Mouse (Mus musculus) limb, embryonic 12.5 days (tissue): ENCODE measurements at regions not wholly inside any gene's neighbourhood (a gene's known extent, or its start where the extent isn't known, plus 50 kb on each side); places are given as distances from the start of the nearest gene placed in this dataset.

Experiments used
- ATAC-seq: fragments of 200-750 bp; cut with Nextera tagmentation; 2 replicates; pipeline ENCODE4 v1.8.0; 2017; ENCODE audit warnings: low read depth, moderate TSS enrichment; ENCODE audit not compliant: insufficient number of reproducible peaks, insufficient read depth, low FRiP score, low TSS enrichment
- H3K27ac ChIP-seq: fragments of 300-500 bp; sonication (generic); 2 replicates; pipeline ENCODE4 v1.5.1; 2016; ENCODE audit warnings: mild to moderate bottlenecking, moderate library complexity
- H3K27me3 ChIP-seq: fragments of 300-500 bp; sonication (generic); 2 replicates; pipeline ENCODE4 v1.6.1; 2016; ENCODE audit warnings: mild to moderate bottlenecking, moderate library complexity
- H3K36me3 ChIP-seq: fragments of 300-500 bp; sonication (generic); 2 replicates; pipeline ENCODE4 v1.6.1; 2016; ENCODE audit warnings: mild to moderate bottlenecking, moderate library complexity
- H3K4me1 ChIP-seq: fragments of 300-500 bp; sonication (generic); replicated peaks from 2 replicates; pipeline ENCODE4 v1.6.1; 2016
- H3K4me2 ChIP-seq: fragments of 300-500 bp; sonication (generic); 2 replicates; pipeline ENCODE4 v1.6.1; 2016; ENCODE audit warnings: mild to moderate bottlenecking, moderate library complexity
- H3K4me3 ChIP-seq: fragments of 300-500 bp; sonication (generic); replicated peaks from 2 replicates; pipeline ENCODE4 v1.5.1; 2016; ENCODE audit warnings: mild to moderate bottlenecking
- H3K9ac ChIP-seq: fragments of 300-500 bp; sonication (generic); replicated peaks from 2 replicates; pipeline ENCODE4 v1.6.1; 2016; ENCODE audit warnings: mild to moderate bottlenecking, moderate library complexity
- H3K9me3 ChIP-seq: fragments of 300-500 bp; sonication (generic); 2 replicates; pipeline ENCODE4 v1.6.1; 2016; ENCODE audit warnings: mild to moderate bottlenecking, moderate library complexity
- WGBS: fragments of 180-500 bp; shearing (Covaris S2); methylation state at CpG from one replicate; pipeline ENCODE4 v1.1.7; 2016; 5-methylcytosine and 5-hydroxymethylcytosine counted together

GRCm38 (mm10) chr13:113736468-113736867 is 57.8 kb upstream of the Arl15 start:
- no peak overlapping the region for H3K9ac ChIP-seq
- no peaks in the 10 kb centered on the region for H3K9me3 ChIP-seq
- no peaks in the 10 kb centered on the region for H3K36me3 ChIP-seq
- H3K27me3 ChIP-seq: no peaks in the 10 kb centered on the region
- no peak overlapping the region for H3K4me3 ChIP-seq
- no peak overlapping the region for H3K4me2 ChIP-seq
- 82% methylated on average over 13 of the region's 13 CpGs for WGBS
- H3K27ac ChIP-seq: no peak overlapping the region
- ATAC-seq: no peak
- H3K4me1 ChIP-seq: peaks cover 11% of the 10 kb centered on the region

DNA sequence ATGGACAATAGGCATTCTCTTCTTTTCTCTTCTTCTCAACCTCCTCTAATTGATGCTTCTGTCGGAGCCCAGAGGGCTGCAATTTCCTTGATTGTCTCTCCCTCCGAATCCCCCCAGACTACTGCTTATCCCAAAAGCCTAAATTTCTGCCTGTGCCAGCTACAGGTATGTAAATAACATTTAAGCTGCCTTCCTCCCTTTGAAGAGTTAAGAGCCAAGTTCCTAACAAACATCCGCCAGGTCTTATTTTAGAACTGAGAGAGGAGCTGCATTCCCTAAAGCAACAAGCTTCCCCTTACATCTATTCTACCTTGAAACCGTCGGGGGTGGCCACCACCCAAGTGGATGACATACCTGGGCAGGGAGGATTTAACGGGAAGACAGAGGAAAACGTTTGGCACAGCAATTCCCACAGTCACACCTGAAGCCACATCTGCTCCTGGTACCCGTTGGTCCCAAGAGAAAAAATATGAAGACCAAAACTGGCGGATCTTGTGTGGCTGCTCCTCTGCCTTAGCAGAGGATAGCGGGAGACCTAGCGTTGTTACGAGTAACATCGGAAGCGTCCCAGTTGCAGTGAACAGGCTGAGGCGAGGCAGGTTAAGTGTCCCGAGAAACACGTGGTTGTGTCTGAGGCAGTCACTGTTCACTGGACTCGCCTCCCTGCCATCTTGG is 58.6 kb upstream of the Arl15 start:
- no peak for ATAC-seq
- H3K9me3 ChIP-seq: no peaks in the 10 kb centered on the region
- peaks cover 15% of the 10 kb centered on the region for H3K4me1 ChIP-seq
- no peaks in the 10 kb centered on the region for H3K27me3 ChIP-seq
- H3K27ac ChIP-seq: no peak overlapping the region
- no peak overlapping the region for H3K4me3 ChIP-seq
- WGBS: 59% methylated on average over 18 of the region's 18 CpGs
- no peaks in the 10 kb centered on the region for H3K36me3 ChIP-seq
- H3K9ac ChIP-seq: no peak overlapping the region
- no peak overlapping the region for H3K4me2 ChIP-seq

- no peaks in the 10 kb centered on the region for H3K9me3 ChIP-seq
- H3K4me1 ChIP-seq: peaks cover 18% of the 10 kb centered on the region
- no peak overlapping the region for H3K9ac ChIP-seq
- H3K27me3 ChIP-seq: no peaks in the 10 kb centered on the region
- ATAC-seq: 0 out of 2 replicates have a peak, but pooled peaks have one; percentile 20
- WGBS: 31% methylated on average over 5 of the region's 5 CpGs
- no peaks in the 10 kb centered on the region for H3K36me3 ChIP-seq
- H3K4me3 ChIP-seq: no peak overlapping the region
- H3K27ac ChIP-seq: no peak overlapping the region
- H3K4me2 ChIP-seq: no peak overlapping the region
Observed at GRCm38 (mm10) chr13:113734134-113734794, 60.0 kb upstream of the Arl15 start.

- no peaks in the 10 kb centered on the region for H3K27me3 ChIP-seq
- H3K9ac ChIP-seq: no peak overlapping the region
- no peak overlapping the region for H3K27ac ChIP-seq
- WGBS: 66% methylated on average over 2 of the region's 2 CpGs
- H3K4me1 ChIP-seq: peaks cover 19% of the 10 kb centered on the region
- no peak overlapping the region for H3K4me3 ChIP-seq
- H3K9me3 ChIP-seq: no peaks in the 10 kb centered on the region
- ATAC-seq: no peak
- H3K4me2 ChIP-seq: no peak overlapping the region
- H3K36me3 ChIP-seq: no peaks in the 10 kb centered on the region
Observed at GRCm38 (mm10) chr13:113733734-113734133, 60.6 kb upstream of the Arl15 start.

DNA sequence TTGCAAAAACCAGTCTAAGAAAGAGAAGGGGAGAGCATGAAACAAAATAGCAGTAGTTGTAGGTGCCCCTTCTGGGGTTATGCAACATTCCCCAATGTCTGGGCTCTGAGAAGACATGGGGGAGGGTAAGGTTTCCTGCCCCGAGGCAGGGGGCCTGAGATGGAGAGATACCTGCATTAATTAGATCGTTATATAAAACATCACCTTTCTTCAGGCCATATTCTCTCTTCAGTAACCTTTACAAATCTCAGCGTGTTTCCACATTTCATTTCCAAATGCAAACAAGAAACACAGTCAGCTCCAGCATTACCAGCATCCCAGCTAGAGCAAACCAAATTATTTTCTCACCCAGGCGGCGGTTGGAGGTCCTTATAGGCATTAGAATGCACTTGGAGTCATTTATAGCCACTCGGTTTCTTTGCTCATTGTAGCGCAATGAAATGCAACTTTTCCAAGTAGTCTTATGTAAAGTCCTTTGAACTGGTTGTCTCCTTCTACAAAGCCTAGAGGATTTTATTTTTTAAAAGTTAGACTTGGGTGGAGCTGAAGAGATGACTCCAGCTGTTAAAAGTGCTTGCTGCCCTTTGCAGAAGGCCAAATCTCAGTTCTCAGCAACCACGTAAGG is 63.4 kb upstream of the Arl15 start:
- ATAC-seq: no peak
- Histone ChIP-seq H3K4me2 (no peak overlapping the region), H3K4me3 (no peak overlapping the region), H3K4me1 (peaks cover 31% of the 10 kb centered on the region), H3K36me3 (no peaks in the 10 kb centered on the region), H3K9ac (no peak overlapping the region), H3K27ac (peak overlapping the region; percentile 25; the same call in 1 of the 2 replicates), H3K27me3 (no peaks in the 10 kb centered on the region), H3K9me3 (no peaks in the 10 kb centered on the region)
- WGBS: 36% methylated on average over 8 of the region's 8 CpGs

DNA sequence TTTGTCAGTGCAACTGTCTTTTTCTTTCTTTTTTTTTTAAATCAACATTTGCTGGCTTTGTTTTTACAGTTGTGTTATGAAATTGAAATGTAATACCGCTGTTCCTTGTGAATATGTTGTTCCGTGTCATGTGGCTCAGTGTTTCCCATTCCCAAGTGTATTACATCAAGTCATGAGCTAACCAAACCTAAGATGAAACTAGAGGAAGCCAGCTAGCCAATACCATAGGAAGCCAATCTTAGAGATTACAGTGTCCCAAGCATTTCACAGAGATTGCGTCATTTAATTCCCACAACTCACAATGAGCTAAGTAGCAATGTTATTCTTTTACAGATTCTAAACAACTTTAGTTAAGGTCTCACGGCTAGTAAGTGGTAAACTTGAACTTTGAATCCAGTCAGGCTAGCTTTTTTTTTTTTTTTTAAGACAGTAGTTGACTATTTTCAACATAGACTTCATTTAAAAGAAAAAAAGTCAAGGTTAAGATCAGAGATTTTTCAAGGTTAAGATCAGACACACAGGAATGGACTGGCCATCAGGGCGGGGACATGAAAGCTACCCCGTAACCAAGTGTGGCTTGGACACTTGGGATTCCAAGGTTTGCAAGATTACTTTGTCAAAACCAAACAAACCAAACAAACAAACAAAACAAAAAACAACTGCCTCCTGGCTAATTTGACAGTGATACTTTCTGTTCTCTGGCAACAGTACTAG is 64.1 kb upstream of the Arl15 start:
- no peak overlapping the region for H3K4me3 ChIP-seq
- H3K27me3 ChIP-seq: no peaks in the 10 kb centered on the region
- no peak for ATAC-seq
- peaks cover 31% of the 10 kb centered on the region for H3K4me1 ChIP-seq
- H3K36me3 ChIP-seq: no peaks in the 10 kb centered on the region
- no peak overlapping the region for H3K9ac ChIP-seq
- H3K27ac ChIP-seq: peak overlapping the region; percentile 25; the same call in 1 of the 2 replicates
- H3K4me2 ChIP-seq: no peak overlapping the region
- 86% methylated on average over 6 of the region's 6 CpGs for WGBS
- H3K9me3 ChIP-seq: no peaks in the 10 kb centered on the region

DNA sequence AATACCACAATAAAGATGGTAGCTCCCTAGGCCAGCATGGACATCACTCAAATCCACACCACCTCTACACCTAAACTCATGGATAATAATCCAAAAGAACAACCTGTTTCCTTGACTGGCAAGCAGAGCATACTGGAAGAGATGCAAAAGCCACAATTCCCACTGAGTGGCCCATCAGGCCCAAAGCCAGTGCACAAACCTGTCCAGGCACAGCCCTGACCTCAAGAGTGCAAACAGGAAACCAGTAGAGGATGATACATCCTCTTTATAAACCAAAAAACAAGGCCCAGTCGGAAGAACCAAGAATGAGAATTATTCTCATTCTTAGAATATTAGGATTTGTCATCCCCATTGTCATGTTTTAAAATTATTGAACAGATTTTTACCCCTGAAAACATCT is 64.7 kb upstream of the Arl15 start:
- Histone ChIP-seq H3K27me3 (no peaks in the 10 kb centered on the region), H3K36me3 (no peaks in the 10 kb centered on the region), H3K9me3 (no peaks in the 10 kb centered on the region), H3K27ac (no peak overlapping the region), H3K9ac (no peak overlapping the region), H3K4me3 (no peak overlapping the region), H3K4me1 (peaks cover 31% of the 10 kb centered on the region), H3K4me2 (no peak overlapping the region)
- no peak for ATAC-seq
- WGBS: 83% methylated on average over 1 of the region's 1 CpGs

DNA sequence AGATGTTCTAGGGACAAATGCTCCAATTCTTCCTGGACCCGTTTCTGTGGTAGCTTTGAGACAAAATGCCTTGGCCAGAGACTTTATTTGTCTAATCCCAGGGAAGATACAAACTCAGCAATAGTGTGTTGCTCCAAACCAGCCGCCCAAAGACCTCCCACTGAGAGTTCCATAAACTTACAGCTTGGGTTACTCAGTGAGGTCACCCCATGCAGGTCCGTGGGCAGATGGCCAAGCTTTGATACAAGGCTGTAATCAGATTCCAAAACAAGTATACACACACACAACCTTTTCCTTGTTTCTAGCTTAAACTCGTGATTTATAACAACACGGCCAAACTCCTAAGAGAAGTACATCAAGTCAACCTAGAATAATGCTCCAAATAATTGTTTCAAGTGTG is 64.6 kb upstream of the Hspb3 start:
- no peaks in the 10 kb centered on the region for H3K36me3 ChIP-seq
- H3K27me3 ChIP-seq: no peaks in the 10 kb centered on the region
- H3K4me3 ChIP-seq: no peak overlapping the region
- H3K27ac ChIP-seq: 0 out of 2 replicates have a peak overlapping the region, but pooled peaks have one; percentile 64
- no peak overlapping the region for H3K9ac ChIP-seq
- H3K9me3 ChIP-seq: no peaks in the 10 kb centered on the region
- ATAC-seq: no peak
- H3K4me2 ChIP-seq: peak overlapping the region; percentile 10; the same call in 1 of the 2 replicates
- peaks cover 20% of the 10 kb centered on the region for H3K4me1 ChIP-seq
- 21% methylated on average over 5 of the region's 5 CpGs for WGBS

DNA sequence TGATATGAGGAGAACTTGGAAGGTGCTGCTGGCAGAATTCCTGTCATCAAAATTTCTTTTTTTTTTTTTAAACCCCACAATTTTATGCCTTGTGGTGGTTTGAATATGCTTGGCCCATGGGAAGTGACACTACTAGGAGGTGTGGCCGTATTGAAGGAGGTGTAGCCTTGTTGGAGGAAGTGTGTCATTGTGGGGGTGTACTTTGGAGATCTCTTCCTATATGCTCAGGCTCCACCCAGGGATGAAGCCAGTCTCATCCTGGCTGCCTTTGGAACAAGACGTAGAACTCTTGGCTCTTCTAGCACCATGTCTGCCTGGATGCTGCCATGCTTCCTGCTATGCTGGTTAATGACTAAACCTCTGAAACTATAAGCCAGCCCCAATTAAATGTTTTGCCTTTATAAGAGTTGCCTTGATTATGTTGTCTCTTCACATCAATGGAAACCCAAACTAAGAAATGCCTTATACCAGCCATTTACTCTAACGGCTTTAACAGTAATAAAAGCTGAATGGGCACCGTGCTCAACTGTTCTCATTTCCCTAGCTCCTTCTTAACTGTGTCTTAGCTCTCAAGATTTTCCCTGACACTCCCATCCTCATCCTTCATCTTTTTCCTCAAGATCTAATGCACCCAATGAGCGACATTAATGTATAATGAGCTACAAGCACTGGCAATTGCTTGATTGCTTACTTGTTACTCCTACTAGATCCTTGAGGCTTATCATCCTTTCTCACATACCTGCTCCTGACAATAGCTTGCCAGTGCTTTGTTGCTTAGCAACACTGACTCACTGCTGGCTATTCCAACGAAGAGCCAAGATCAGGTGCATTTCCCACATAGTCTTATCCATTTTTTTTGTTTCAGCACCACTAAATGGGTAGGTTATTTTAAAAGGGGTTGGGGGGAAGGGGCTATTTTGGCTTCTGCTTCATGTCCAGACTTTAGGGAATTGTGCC is 61.7 kb upstream of the Hspb3 start:
- no peaks in the 10 kb centered on the region for H3K36me3 ChIP-seq
- peaks cover 13% of the 10 kb centered on the region; the same call in 1 of the 2 replicates for H3K4me1 ChIP-seq
- H3K4me3 ChIP-seq: no peak overlapping the region
- no peaks in the 10 kb centered on the region for H3K27me3 ChIP-seq
- WGBS: 75% methylated on average over 6 of the region's 6 CpGs
- no peak overlapping the region for H3K9ac ChIP-seq
- no peak for ATAC-seq
- no peaks in the 10 kb centered on the region for H3K9me3 ChIP-seq
- no peak overlapping the region for H3K4me2 ChIP-seq
- H3K27ac ChIP-seq: no peak overlapping the region

DNA sequence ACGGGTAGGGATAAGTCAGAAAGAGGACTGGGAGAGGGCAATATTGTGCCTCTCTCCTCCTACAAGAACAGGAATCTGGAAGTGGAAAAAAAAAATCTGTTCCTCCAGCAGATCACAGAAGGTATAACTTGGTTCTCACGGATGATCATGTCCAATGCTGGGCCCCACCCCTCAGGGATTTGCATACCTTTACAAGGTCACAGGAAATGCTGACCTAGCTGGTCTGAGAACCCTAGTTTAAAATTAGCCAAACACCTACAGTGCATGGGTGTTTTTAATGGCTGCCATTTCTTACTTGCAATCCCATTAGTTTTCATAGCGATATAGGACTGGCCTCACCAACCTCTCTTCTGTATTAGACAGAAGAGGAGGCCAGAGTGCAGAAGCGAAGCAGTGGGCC is 51.8 kb upstream of the Hspb3 start:
- H3K4me3 ChIP-seq: no peak overlapping the region
- H3K36me3 ChIP-seq: no peaks in the 10 kb centered on the region
- H3K4me2 ChIP-seq: no peak overlapping the region
- peaks cover 4% of the 10 kb centered on the region; the same call in 1 of the 2 replicates for H3K9me3 ChIP-seq
- 83% methylated on average over 4 of the region's 4 CpGs for WGBS
- H3K4me1 ChIP-seq: no peaks in the 10 kb centered on the region
- no peaks in the 10 kb centered on the region for H3K27me3 ChIP-seq
- H3K27ac ChIP-seq: no peak overlapping the region
- H3K9ac ChIP-seq: no peak overlapping the region
- no peak for ATAC-seq
